Mouse (Mus musculus) adrenal gland, postnatal 4 days (tissue): ENCODE measurements around the gene Atp8b4. TPM values are rescaled to one million over a fixed set of nuclear protein-coding genes. Genes with fewer than 3 reads are reported as not detected.

Source experiments
- DNase-seq, 2 experiments: peaks; one replicate each; pipeline ENCODE4 v3.0.0; 2021 to 2022; ENCODE audit warnings: low spot score in 2 of 2, mixed read lengths in 2 of 2
- total RNA-seq, 2 experiments: library from RNA; stranded (reverse); gene quantifications; 2 replicates each; pipeline ENCODE4 v1.2.3; 2021

Atp8b4 gene
- total RNA-seq, 2 experiments from 2014 or later = 0.95 to 1.3 TPM

DNA sequence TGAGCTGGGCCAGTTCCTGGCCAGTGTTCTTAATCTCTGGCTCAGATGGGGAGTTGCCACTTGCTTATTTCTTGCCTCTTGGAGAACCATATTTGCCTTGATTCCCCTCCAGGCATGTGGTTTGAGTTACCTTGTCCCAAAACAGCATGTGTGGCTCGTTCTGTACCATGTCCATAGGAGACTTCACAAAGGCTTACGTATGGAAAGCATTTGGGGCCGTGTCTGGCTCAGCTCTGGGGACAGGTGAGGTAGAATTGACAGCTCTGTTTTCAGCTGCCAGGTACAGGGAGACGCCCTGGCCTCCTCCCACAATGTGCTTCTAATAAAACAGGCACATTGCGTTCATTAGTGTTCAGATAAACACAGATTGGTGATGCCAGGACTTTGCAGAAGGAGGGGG, 195.9 kb downstream of the Atp8b4 start:
- no peak for DNase-seq

DNA sequence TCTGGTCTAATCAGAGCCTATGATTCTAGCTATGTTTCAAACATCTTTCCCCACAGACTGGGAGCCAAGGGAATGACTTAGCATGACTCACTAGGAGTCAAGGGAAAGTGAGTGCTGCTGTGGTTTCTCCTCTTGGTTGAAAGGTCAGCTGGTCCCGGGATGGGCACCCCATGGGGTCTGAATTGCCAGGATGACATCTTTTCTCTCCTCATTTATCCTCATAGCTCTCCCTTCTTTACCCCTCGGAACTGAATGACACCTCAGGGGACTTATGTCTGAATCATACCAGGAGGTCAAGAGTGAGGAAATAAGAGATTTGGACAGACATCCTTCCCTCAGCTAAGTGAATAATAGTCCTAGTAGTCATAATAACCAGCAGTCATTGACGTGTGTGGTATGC, 197.2 kb downstream of the Atp8b4 start:
- no peak for DNase-seq

DNA sequence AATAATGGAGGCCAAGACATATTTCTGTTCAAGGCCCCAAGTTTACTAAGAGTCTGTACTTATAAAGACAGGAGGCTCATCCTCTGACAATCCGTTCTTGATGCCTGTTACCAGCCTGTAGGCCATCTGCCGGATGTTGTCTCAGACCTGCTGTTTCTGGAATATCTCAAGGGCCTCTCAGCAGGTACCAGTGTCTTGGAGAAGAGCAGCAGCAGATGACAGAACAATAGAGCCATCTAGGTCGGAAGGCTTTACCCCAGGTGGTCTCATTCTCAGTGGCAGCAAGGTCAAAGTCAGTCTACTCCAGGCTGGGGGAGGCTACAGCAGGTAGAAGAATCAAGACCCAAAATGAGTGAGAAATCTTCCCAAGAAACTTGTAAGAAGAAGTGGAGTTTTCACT, 198.1 kb downstream of the Atp8b4 start:
- no peak for DNase-seq

- DNase-seq = no peak
Measured at GRCm38 (mm10) chr2:126290702-126291101, 209.8 kb downstream of the Atp8b4 start.

- DNase-seq = no peak
Measured at GRCm38 (mm10) chr2:126287942-126288341, 212.5 kb downstream of the Atp8b4 start.

DNA sequence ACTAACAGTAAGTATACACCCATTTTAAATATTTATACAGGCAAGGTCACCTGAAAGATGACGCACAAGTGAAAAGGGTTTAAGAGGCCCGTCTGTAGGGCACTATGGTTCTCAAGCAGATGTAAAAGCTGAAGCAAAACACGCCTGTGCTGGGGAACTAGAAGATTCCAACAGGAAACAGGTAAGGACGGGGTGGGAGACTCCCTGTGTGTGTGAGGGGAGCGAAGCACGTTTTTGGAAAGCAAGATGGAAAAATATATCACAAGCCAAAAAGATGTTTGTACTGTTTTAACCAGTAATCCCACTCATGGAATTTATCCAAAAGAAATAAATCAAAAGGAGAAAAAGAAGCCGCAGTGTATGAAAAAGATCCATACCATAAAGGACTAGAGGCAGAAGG, 214.1 kb downstream of the Atp8b4 start:
- DNase-seq = no peak

DNA sequence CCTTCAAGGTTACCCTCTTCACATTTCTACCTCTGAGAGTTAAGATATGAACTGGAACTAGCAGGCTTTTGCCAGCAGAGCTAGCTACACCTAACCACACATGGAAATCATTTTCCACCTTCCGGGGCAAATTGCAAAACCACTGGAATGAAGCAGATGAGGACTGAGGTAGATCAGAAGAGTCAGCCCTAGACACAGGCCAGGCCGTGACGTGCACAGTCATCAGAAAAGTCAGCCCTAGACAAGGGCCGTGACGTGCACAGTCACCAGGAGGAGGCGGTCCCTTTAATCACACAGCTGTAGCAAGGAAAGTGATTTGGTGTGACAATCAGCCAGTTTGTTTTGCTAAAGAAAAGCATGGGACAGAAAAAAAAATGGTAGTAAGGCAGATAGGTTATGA, 216.4 kb downstream of the Atp8b4 start:
- DNase-seq = no peak

DNA sequence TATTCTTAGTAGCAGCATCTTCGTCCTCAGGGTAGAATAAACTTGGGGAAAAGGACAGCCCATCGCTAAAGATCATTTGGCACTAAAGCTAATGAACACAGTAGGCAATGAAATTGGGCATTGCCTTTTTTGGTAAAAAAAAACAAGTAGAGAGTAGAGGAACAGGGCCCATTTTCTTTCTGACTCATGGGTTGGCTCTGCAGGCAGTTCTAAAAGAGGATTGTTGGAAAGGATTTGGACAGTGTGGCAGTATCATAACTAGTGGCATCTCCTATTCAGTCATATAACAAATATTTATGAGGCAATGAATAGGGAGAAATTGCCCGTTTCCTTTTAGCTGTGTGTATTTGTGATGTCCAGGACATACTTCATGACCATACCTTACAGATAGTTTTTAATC, 217.4 kb downstream of the Atp8b4 start:
- no peak for DNase-seq

GRCm38 (mm10) chr2:126275511-126275910, 225.0 kb downstream of the Atp8b4 start:
- no peak for DNase-seq

DNA sequence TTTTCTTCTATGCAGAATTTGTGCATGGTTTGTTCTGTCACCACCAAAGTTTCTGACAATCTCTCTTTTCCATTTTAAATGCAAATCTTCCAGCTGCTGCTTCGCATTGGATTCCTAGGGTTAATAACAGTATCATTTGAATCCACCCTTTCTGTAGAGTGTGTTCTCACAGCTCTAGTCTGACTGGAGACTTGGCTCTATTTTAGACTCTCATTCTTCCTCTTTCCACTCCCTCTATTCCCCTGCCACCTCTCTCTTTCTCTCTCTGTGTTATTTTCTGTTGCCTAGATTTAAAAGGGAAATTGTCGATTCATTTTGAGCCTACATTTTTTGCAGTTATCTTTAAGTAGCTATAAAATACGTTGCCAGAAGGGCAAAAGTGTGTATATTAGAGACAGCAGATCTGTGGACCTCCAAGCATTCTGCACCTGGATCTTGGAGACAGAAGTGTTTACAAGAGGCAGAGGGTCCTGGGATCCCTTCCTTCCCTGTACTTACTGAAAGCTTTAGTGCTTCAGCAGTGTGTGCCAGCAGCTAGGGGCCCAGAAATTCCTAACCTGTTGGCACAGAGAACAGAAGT, 225.6 kb downstream of the Atp8b4 start:
- no peak for DNase-seq

GRCm38 (mm10) chr2:126274311-126274710, 226.2 kb downstream of the Atp8b4 start:
- DNase-seq = no peak

Other genes with a start within 250 kb of the Atp8b4 start
- 10 to 100 TPM; 24.9 to 67.7 TPM for gene Slc27a2, start 51.7 kb upstream of the Atp8b4 start, total RNA-seq
- gene Hdc, start 118.6 kb upstream of the Atp8b4 start, total RNA-seq = 10 to 100 TPM; 16.8 to 53.9 TPM
- 10 to 100 TPM; 27.7 to 28.2 TPM for gene Gabpb1, start 175.7 kb upstream of the Atp8b4 start, total RNA-seq
- 10 to 100 TPM; 63.0 to 66.3 TPM for gene Usp8, start 206.7 kb upstream of the Atp8b4 start, total RNA-seq